Mouse (Mus musculus) kidney, adult 2 months (tissue): ENCODE measurements around the gene Erc2. TPM values are rescaled to one million over a fixed set of nuclear protein-coding genes. Genes with fewer than 3 reads are reported as not detected.

Experiments used
- DNase-seq: peaks from one replicate; pipeline ENCODE4 v3.0.0; 2021
- H3K27ac ChIP-seq: fragments of 200-500 bp; 2 replicates; pipeline ENCODE4 v1.5.1; 2012; ENCODE audit warnings: low read depth, low read length, control low read depth, inconsistent platforms; ENCODE audit not compliant: insufficient read depth
- H3K27me3 ChIP-seq: fragments of 200-500 bp; replicated peaks from 2 replicates; pipeline ENCODE4 v1.6.1; 2012; ENCODE audit warnings: mild to moderate bottlenecking, moderate library complexity, low read length, inconsistent platforms; ENCODE audit not compliant: control insufficient read depth, insufficient read depth
- H3K36me3 ChIP-seq: fragments of 200-500 bp; 2 replicates; pipeline ENCODE4 v1.6.1; 2012; ENCODE audit warnings: mild to moderate bottlenecking, moderate library complexity, low read length, inconsistent platforms; ENCODE audit not compliant: control insufficient read depth, insufficient read depth
- H3K4me1 ChIP-seq: fragments of 200-500 bp; 2 replicates; pipeline ENCODE4 v1.6.1; 2011; ENCODE audit warnings: low read length; ENCODE audit not compliant: control insufficient read depth, insufficient read depth
- H3K4me3 ChIP-seq: fragments of 200-500 bp; 2 replicates; pipeline ENCODE4 v1.5.1; 2011; ENCODE audit warnings: mild to moderate bottlenecking, low read depth, low read length, control low read depth; ENCODE audit not compliant: insufficient read depth
- CTCF ChIP-seq: fragments of 200-500 bp; conservative IDR thresholded peaks from 2 replicates; pipeline ENCODE4 v1.5.1; 2011; ENCODE audit warnings: low read depth, mild to moderate bottlenecking, control low read depth, low read length, moderate library complexity, mixed read lengths; ENCODE audit not compliant: insufficient read depth, insufficient read length
- POLR2A ChIP-seq: fragments of 200-500 bp; IDR thresholded peaks from one replicate; pipeline ENCODE4 v1.6.1; 2011; ENCODE audit warnings: low read depth, low read length, control low read depth
- WGBS: fragments of 180-500 bp; shearing (Covaris S2); methylation state at CpG from one replicate; pipeline ENCODE4 v1.1.7; 2018; 5-methylcytosine and 5-hydroxymethylcytosine counted together
- polyA plus RNA-seq: library from polyadenylated mRNA; depleted of rRNA; stranded (reverse); fragments of >200 nt; gene quantifications from 2 replicates; pipeline ENCODE4 v1.2.3, GENCODE M21; 2012

Gene Erc2
- polyA plus RNA-seq, 1 experiment = 6.9 TPM

- peak overlapping the region; percentile 98 for H3K27ac ChIP-seq
- H3K36me3 ChIP-seq = no peaks in the 10 kb centered on the region
- peaks cover 3% of the 10 kb centered on the region; the same call in 1 of the 2 replicates for H3K4me1 ChIP-seq
- DNase-seq = peak; percentile 63
- 44% methylated on average over 3 of the region's 3 CpGs for WGBS
- no peaks in the 10 kb centered on the region for H3K27me3 ChIP-seq
- H3K4me3 ChIP-seq = no peak overlapping the region
- TF ChIP-seq POLR2A (no peak), CTCF (no peak)
Observed at GRCm38 (mm10) chr14:27682368-27683052, 60.3 kb downstream of the Erc2 start.

GRCm38 (mm10) chr14:27695781-27696180 lies 73.6 kb downstream of the Erc2 start:
- no peak overlapping the region for H3K4me3 ChIP-seq
- no peak overlapping the region for H3K27ac ChIP-seq
- TF ChIP-seq CTCF (no peak), POLR2A (no peak)
- 93% methylated on average over 7 of the region's 7 CpGs for WGBS
- DNase-seq = no peak
- H3K27me3 ChIP-seq = no peaks in the 10 kb centered on the region
- H3K4me1 ChIP-seq = no peaks in the 10 kb centered on the region
- no peaks in the 10 kb centered on the region for H3K36me3 ChIP-seq

- Histone ChIP-seq H3K4me3 (no peak overlapping the region), H3K27ac (no peak overlapping the region), H3K36me3 (no peaks in the 10 kb centered on the region), H3K27me3 (no peaks in the 10 kb centered on the region), H3K4me1 (no peaks in the 10 kb centered on the region)
- TF ChIP-seq POLR2A = no peak
- no peak for TF ChIP-seq CTCF
- 76% methylated on average over 7 of the region's 7 CpGs for WGBS
- no peak for DNase-seq
Observed at GRCm38 (mm10) chr14:27717364-27717763, 95.1 kb downstream of the Erc2 start.

DNA sequence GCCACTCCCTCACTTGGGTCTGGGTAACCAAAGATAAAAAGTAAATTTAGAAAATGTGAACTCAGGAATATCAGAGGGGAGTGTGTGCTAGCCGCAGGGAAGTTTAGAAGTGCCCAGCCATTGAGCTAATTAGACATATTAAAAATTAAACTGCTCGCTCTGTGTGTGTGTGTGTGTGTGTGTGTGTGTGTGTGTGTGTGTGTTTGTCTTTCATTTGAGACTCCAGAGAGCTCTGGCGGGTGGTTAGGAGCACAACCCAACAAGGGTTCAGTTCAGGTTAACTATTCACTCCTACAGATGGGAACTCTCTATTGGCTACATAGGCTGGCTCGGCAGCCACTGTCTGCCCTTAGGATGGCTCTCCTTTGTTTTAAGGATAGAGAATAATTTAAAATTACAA lies 97.4 kb downstream of the Erc2 start:
- 30% methylated on average over 4 of the region's 4 CpGs for WGBS
- H3K36me3 ChIP-seq = no peaks in the 10 kb centered on the region
- H3K27ac ChIP-seq = no peak overlapping the region
- DNase-seq = peak; percentile 68
- TF ChIP-seq POLR2A = no peak
- no peak for TF ChIP-seq CTCF
- H3K4me1 ChIP-seq = no peaks in the 10 kb centered on the region
- no peak overlapping the region for H3K4me3 ChIP-seq
- H3K27me3 ChIP-seq = no peaks in the 10 kb centered on the region

- no peaks in the 10 kb centered on the region for H3K4me1 ChIP-seq
- H3K27me3 ChIP-seq = no peaks in the 10 kb centered on the region
- 98% methylated on average over 3 of the region's 3 CpGs for WGBS
- no peaks in the 10 kb centered on the region for H3K36me3 ChIP-seq
- DNase-seq = no peak
- TF ChIP-seq CTCF = no peak
- TF ChIP-seq POLR2A = no peak
- no peak overlapping the region for H3K4me3 ChIP-seq
- H3K27ac ChIP-seq = no peak overlapping the region
Observed at GRCm38 (mm10) chr14:27720944-27721343, 98.7 kb downstream of the Erc2 start.

DNA sequence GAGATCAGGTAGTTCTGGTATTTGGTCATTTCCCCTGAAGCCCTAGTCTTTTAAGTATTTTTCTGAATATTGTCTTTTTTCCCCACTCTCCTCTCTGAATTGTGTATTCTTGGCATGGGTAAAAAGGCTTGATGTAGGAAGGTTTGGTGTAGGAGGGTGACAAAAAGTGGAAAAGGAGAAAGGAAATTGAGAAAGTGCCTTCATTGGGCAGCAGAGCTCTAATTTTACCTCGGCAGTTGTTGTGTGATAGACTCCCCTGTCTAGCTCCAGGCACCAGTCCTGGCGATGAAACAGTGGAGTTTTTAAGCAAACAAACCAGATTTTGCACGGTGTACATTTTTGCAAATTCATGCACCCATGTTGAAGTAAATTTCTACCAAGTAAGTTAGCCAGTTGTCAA lies 99.5 kb downstream of the Erc2 start:
- Histone ChIP-seq H3K4me1 (no peaks in the 10 kb centered on the region), H3K27ac (no peak overlapping the region), H3K36me3 (no peaks in the 10 kb centered on the region), H3K4me3 (no peak overlapping the region), H3K27me3 (no peaks in the 10 kb centered on the region)
- 85% methylated on average over 3 of the region's 3 CpGs for WGBS
- TF ChIP-seq CTCF = no peak
- TF ChIP-seq POLR2A = no peak
- DNase-seq = no peak

DNA sequence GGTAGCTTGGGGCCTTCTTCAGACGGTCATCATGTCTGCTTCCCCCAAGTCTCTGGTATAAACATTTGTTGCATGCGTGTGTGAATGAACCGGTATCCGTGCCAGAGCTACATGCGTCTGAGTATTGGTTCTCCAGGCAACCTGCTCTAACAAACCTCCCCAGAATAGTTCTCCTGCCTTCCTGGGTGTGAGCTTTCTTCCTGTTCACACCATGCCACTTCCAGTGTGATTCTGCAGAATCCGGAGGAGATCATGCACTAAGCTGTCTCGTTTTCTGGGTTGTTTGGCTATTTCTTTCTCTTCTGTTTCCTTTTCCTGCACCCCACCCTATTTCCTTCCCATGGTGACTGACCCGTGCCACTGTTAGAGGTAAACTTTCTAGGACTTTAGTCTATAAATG lies 105.3 kb downstream of the Erc2 start:
- DNase-seq = no peak
- H3K4me1 ChIP-seq = no peaks in the 10 kb centered on the region
- TF ChIP-seq CTCF = no peak
- TF ChIP-seq POLR2A = no peak
- H3K36me3 ChIP-seq = no peaks in the 10 kb centered on the region
- WGBS = 71% methylated on average over 8 of the region's 8 CpGs
- no peak overlapping the region for H3K27ac ChIP-seq
- H3K4me3 ChIP-seq = no peak overlapping the region
- no peaks in the 10 kb centered on the region for H3K27me3 ChIP-seq

- WGBS = 51% methylated on average over 4 of the region's 4 CpGs
Observed at GRCm38 (mm10) chr14:27731086-27731485, 108.9 kb downstream of the Erc2 start.

More at GRCm38 (mm10) chr14:27731086-27731485, 108.9 kb downstream of the Erc2 start:
- no peak overlapping the region for H3K27ac ChIP-seq
- H3K4me1 ChIP-seq = no peaks in the 10 kb centered on the region
- TF ChIP-seq CTCF (no peak), POLR2A (no peak)
- no peaks in the 10 kb centered on the region for H3K27me3 ChIP-seq
- H3K36me3 ChIP-seq = no peaks in the 10 kb centered on the region
- DNase-seq = no peak
- no peak overlapping the region for H3K4me3 ChIP-seq
